Mouse (Mus musculus) thymus, adult 2 months (tissue): ENCODE measurements around the gene St3gal5.

Experiments
- CTCF ChIP-seq: fragments of 200-500 bp; IDR thresholded peaks from 2 replicates; pipeline ENCODE4 v1.5.1; 2012; ENCODE audit warnings: mild to moderate bottlenecking, control low read depth, low read length, moderate library complexity, borderline replicate concordance; ENCODE audit not compliant: control insufficient read depth, poor library complexity, insufficient read depth; ENCODE audit errors: extremely low read depth
- POLR2A ChIP-seq: fragments of 200-500 bp; IDR thresholded peaks from 2 replicates; pipeline ENCODE4 v1.6.1; 2012; ENCODE audit warnings: mild to moderate bottlenecking, low read length, control low read depth, moderate library complexity; ENCODE audit not compliant: control insufficient read depth, poor library complexity, insufficient read depth; ENCODE audit errors: extremely low read depth

GRCm38 (mm10) chr6:72203279-72203678, 105.9 kb downstream of the St3gal5 start:
- TF ChIP-seq CTCF: no peak
- TF ChIP-seq POLR2A: no peak
